Mouse (Mus musculus) neural tube, embryonic 13.5 days (tissue): Measurements from ENCODE around the gene Atp2b4. TPM values are rescaled to one million over a fixed set of nuclear protein-coding genes. Genes with fewer than 3 reads are reported as not detected.

Source experiments
- ATAC-seq: fragments of 200-750 bp; cut with Nextera tagmentation; 2 replicates; pipeline ENCODE4 v1.8.0; 2017; ENCODE audit warnings: low read depth, mild to moderate bottlenecking, moderate TSS enrichment, moderate library complexity
- H3K27ac ChIP-seq: fragments of 300-500 bp; sonication (generic); replicated peaks from 2 replicates; pipeline ENCODE4 v1.5.1; 2015; ENCODE audit warnings: moderate library complexity, mild to moderate bottlenecking, inconsistent platforms
- H3K27me3 ChIP-seq: fragments of 300-500 bp; sonication (generic); 2 replicates; pipeline ENCODE4 v1.6.1; 2015; ENCODE audit warnings: mild to moderate bottlenecking, inconsistent platforms
- H3K36me3 ChIP-seq: fragments of 300-500 bp; sonication (generic); 2 replicates; pipeline ENCODE4 v1.6.1; 2015; ENCODE audit warnings: mild to moderate bottlenecking, inconsistent platforms
- H3K4me1 ChIP-seq: fragments of 300-500 bp; sonication (generic); replicated peaks from 2 replicates; pipeline ENCODE4 v1.6.1; 2015; ENCODE audit warnings: inconsistent platforms
- H3K4me2 ChIP-seq: fragments of 300-500 bp; sonication (generic); 2 replicates; pipeline ENCODE4 v1.6.1; 2015; ENCODE audit warnings: inconsistent platforms, mild to moderate bottlenecking, moderate library complexity
- H3K4me3 ChIP-seq: fragments of 300-500 bp; sonication (generic); 2 replicates; pipeline ENCODE4 v1.5.1; 2015; ENCODE audit warnings: mild to moderate bottlenecking, inconsistent platforms
- H3K9ac ChIP-seq: fragments of 300-500 bp; sonication (generic); 2 replicates; pipeline ENCODE4 v1.6.1; 2015; ENCODE audit warnings: moderate library complexity, mild to moderate bottlenecking, inconsistent platforms
- H3K9me3 ChIP-seq: fragments of 300-500 bp; sonication (generic); 2 replicates; pipeline ENCODE4 v1.6.1; 2016; ENCODE audit warnings: inconsistent platforms
- WGBS: fragments of 180-500 bp; shearing (Covaris S2); methylation state at CpG from one replicate; pipeline ENCODE4 v1.1.7; 2015; 5-methylcytosine and 5-hydroxymethylcytosine counted together
- polyA plus RNA-seq: library from polyadenylated mRNA; unstranded; fragments of >200 nt; fragmentation: Nextera tagmentation; extraction: Ambion mirVana; gene quantifications from 2 replicates; pipeline ENCODE4 v1.2.1, GENCODE M21; 2015

Gene Atp2b4
- polyA plus RNA-seq, result 10.7 and 13.7 TPM in 2 replicates

- peak within 1 kb of the TSS; percentile 69 for H3K9ac ChIP-seq
- H3K27ac ChIP-seq, result 0 out of 2 replicates have a peak within 1 kb of the TSS, but pooled peaks have one; percentile 28
- under 1% methylated on average over 16 of the region's 16 CpGs for WGBS
- H3K36me3 ChIP-seq, result no peaks in the 10 kb centered on the region
- H3K4me2 ChIP-seq, result peak within 1 kb of the TSS; percentile 85
- peak; percentile 87 for ATAC-seq
- H3K4me1 ChIP-seq, result peaks cover 41% of the 10 kb centered on the region
- H3K4me3 ChIP-seq, result peak within 1 kb of the TSS; percentile 56
- H3K9me3 ChIP-seq, result no peaks in the 10 kb centered on the region
- H3K27me3 ChIP-seq, result peaks cover 9% of the 10 kb centered on the region; the same call in 1 of the 2 replicates
Observed at GRCm38 (mm10) chr1:133800948-133801393, at the start of gene Atp2b4. Gene Atp2b4, minus strand, starts transcription at chr1:133801041.

GRCm38 (mm10) chr1:133844734-133845133 lies 43.9 kb upstream of the Atp2b4 start:
- Histone ChIP-seq H3K36me3 (no peaks in the 10 kb centered on the region), H3K4me1 (peaks cover 34% of the 10 kb centered on the region), H3K9me3 (no peaks in the 10 kb centered on the region), H3K4me3 (no peak overlapping the region), H3K9ac (no peak overlapping the region), H3K27me3 (no peaks in the 10 kb centered on the region), H3K4me2 (no peak overlapping the region), H3K27ac (no peak overlapping the region)
- 11% methylated on average over 9 of the region's 9 CpGs for WGBS
- no peak for ATAC-seq

- Histone ChIP-seq H3K9me3 (no peaks in the 10 kb centered on the region), H3K4me2 (no peak overlapping the region), H3K4me1 (peaks cover 34% of the 10 kb centered on the region), H3K4me3 (no peak overlapping the region), H3K27me3 (no peaks in the 10 kb centered on the region), H3K36me3 (no peaks in the 10 kb centered on the region), H3K27ac (no peak overlapping the region), H3K9ac (no peak overlapping the region)
- ATAC-seq, result no peak
- 89% methylated on average over 6 of the region's 6 CpGs for WGBS
Observed at GRCm38 (mm10) chr1:133843900-133844299, 43.1 kb upstream of the Atp2b4 start.

GRCm38 (mm10) chr1:133843370-133843769 lies 42.5 kb upstream of the Atp2b4 start:
- Histone ChIP-seq H3K36me3 (no peaks in the 10 kb centered on the region), H3K4me1 (peaks cover 34% of the 10 kb centered on the region), H3K4me3 (no peak overlapping the region), H3K4me2 (no peak overlapping the region), H3K27me3 (no peaks in the 10 kb centered on the region), H3K27ac (no peak overlapping the region), H3K9ac (no peak overlapping the region), H3K9me3 (no peaks in the 10 kb centered on the region)
- WGBS, result 52% methylated on average over 4 of the region's 4 CpGs
- ATAC-seq, result no peak

GRCm38 (mm10) chr1:133842074-133842725 lies 41.4 kb upstream of the Atp2b4 start:
- Histone ChIP-seq H3K9me3 (no peaks in the 10 kb centered on the region), H3K9ac (no peak overlapping the region), H3K36me3 (no peaks in the 10 kb centered on the region), H3K27me3 (no peaks in the 10 kb centered on the region), H3K4me1 (peaks cover 34% of the 10 kb centered on the region), H3K27ac (no peak overlapping the region), H3K4me3 (no peak overlapping the region), H3K4me2 (no peak overlapping the region)
- WGBS, result 65% methylated on average over 11 of the region's 11 CpGs
- no peak for ATAC-seq

GRCm38 (mm10) chr1:133841171-133841926 lies 40.5 kb upstream of the Atp2b4 start:
- WGBS, result 93% methylated on average over 15 of the region's 15 CpGs
- peaks cover 34% of the 10 kb centered on the region for H3K4me1 ChIP-seq
- H3K27ac ChIP-seq, result no peak overlapping the region
- no peaks in the 10 kb centered on the region for H3K9me3 ChIP-seq
- no peaks in the 10 kb centered on the region for H3K36me3 ChIP-seq
- no peak overlapping the region for H3K9ac ChIP-seq
- no peaks in the 10 kb centered on the region for H3K27me3 ChIP-seq
- no peak overlapping the region for H3K4me2 ChIP-seq
- no peak for ATAC-seq
- no peak overlapping the region for H3K4me3 ChIP-seq

- no peaks in the 10 kb centered on the region for H3K27me3 ChIP-seq
- no peaks in the 10 kb centered on the region for H3K9me3 ChIP-seq
- no peak overlapping the region for H3K4me2 ChIP-seq
- H3K9ac ChIP-seq, result no peak overlapping the region
- no peak overlapping the region; the same call in 1 of the 2 replicates for H3K27ac ChIP-seq
- no peak overlapping the region for H3K4me3 ChIP-seq
- WGBS, result 33% methylated on average over 12 of the region's 12 CpGs
- H3K36me3 ChIP-seq, result no peaks in the 10 kb centered on the region
- H3K4me1 ChIP-seq, result peaks cover 34% of the 10 kb centered on the region
- peak; percentile 24; the same call in 1 of the 2 replicates for ATAC-seq
Observed at GRCm38 (mm10) chr1:133840530-133840929, 39.7 kb upstream of the Atp2b4 start.

- 0 out of 2 replicates have a peak, but pooled peaks have one; percentile 15 for ATAC-seq
- H3K36me3 ChIP-seq, result no peaks in the 10 kb centered on the region
- H3K27ac ChIP-seq, result no peak overlapping the region
- 58% methylated on average over 6 of the region's 6 CpGs for WGBS
- H3K4me2 ChIP-seq, result no peak overlapping the region
- no peaks in the 10 kb centered on the region for H3K9me3 ChIP-seq
- H3K27me3 ChIP-seq, result no peaks in the 10 kb centered on the region
- no peak overlapping the region for H3K9ac ChIP-seq
- H3K4me1 ChIP-seq, result peaks cover 25% of the 10 kb centered on the region
- H3K4me3 ChIP-seq, result no peak overlapping the region
Observed at GRCm38 (mm10) chr1:133834309-133834708, 33.5 kb upstream of the Atp2b4 start.

- WGBS, result 60% methylated on average over 5 of the region's 5 CpGs
- H3K4me2 ChIP-seq, result no peak overlapping the region
- H3K9me3 ChIP-seq, result no peaks in the 10 kb centered on the region
- no peak overlapping the region for H3K27ac ChIP-seq
- H3K36me3 ChIP-seq, result no peaks in the 10 kb centered on the region
- no peak for ATAC-seq
- H3K27me3 ChIP-seq, result 0 out of 2 replicates have a peak, but pooled peaks cover 2% of the 10 kb centered on the region
- peaks cover 25% of the 10 kb centered on the region for H3K4me1 ChIP-seq
- H3K9ac ChIP-seq, result no peak overlapping the region
- no peak overlapping the region for H3K4me3 ChIP-seq
Observed at GRCm38 (mm10) chr1:133832781-133833180, 31.9 kb upstream of the Atp2b4 start.

GRCm38 (mm10) chr1:133826193-133826592 lies 25.4 kb upstream of the Atp2b4 start:
- 80% methylated on average over 7 of the region's 7 CpGs for WGBS
- H3K36me3 ChIP-seq, result no peaks in the 10 kb centered on the region
- 0 out of 2 replicates have a peak, but pooled peaks cover 4% of the 10 kb centered on the region for H3K27me3 ChIP-seq
- H3K27ac ChIP-seq, result peak overlapping the region; percentile 77
- no peak for ATAC-seq
- no peak overlapping the region for H3K4me2 ChIP-seq
- no peaks in the 10 kb centered on the region for H3K9me3 ChIP-seq
- H3K4me1 ChIP-seq, result peaks cover 24% of the 10 kb centered on the region
- no peak overlapping the region for H3K4me3 ChIP-seq
- no peak overlapping the region for H3K9ac ChIP-seq

- 0 out of 2 replicates have a peak overlapping the region, but pooled peaks have one; percentile 34 for H3K9ac ChIP-seq
- ATAC-seq, result peak; percentile 59
- no peaks in the 10 kb centered on the region for H3K36me3 ChIP-seq
- peak overlapping the region; percentile 77 for H3K27ac ChIP-seq
- H3K4me2 ChIP-seq, result no peak overlapping the region
- 8% methylated on average over 8 of the region's 8 CpGs for WGBS
- H3K9me3 ChIP-seq, result no peaks in the 10 kb centered on the region
- H3K27me3 ChIP-seq, result peaks cover 5% of the 10 kb centered on the region; the same call in 1 of the 2 replicates
- no peak overlapping the region for H3K4me3 ChIP-seq
- H3K4me1 ChIP-seq, result peaks cover 29% of the 10 kb centered on the region
Observed at GRCm38 (mm10) chr1:133825543-133825942, 24.7 kb upstream of the Atp2b4 start.

GRCm38 (mm10) chr1:133825140-133825539 lies 24.3 kb upstream of the Atp2b4 start:
- Histone ChIP-seq H3K4me2 (no peak overlapping the region), H3K9ac (0 out of 2 replicates have a peak overlapping the region, but pooled peaks have one; percentile 34), H3K36me3 (no peaks in the 10 kb centered on the region), H3K4me3 (no peak overlapping the region), H3K27ac (peak overlapping the region; percentile 77), H3K4me1 (peaks cover 29% of the 10 kb centered on the region), H3K9me3 (no peaks in the 10 kb centered on the region), H3K27me3 (peaks cover 7% of the 10 kb centered on the region; the same call in 1 of the 2 replicates)
- WGBS, result 58% methylated on average over 2 of the region's 2 CpGs
- no peak for ATAC-seq
